Mouse (Mus musculus) gastrocnemius, postnatal 10 days (tissue): ENCODE data around the gene Wdr25. TPM values are rescaled to one million over a fixed set of nuclear protein-coding genes. Genes with fewer than 3 reads are reported as not detected.
A peak's percentile ranks its signal among the peaks of the same experiment; 100 is the strongest.

Source experiments
- DNase-seq: peaks from one replicate; pipeline ENCODE4 v3.0.0; 2021; ENCODE audit warnings: mixed read lengths
- total RNA-seq, 2 experiments: library from RNA; stranded (reverse); gene quantifications; 2 replicates each; pipeline ENCODE4 v1.2.3; 2021

The Wdr25 gene
- total RNA-seq, 2 experiments from 2014 or later, result 4.1 to 5.2 TPM

DNA sequence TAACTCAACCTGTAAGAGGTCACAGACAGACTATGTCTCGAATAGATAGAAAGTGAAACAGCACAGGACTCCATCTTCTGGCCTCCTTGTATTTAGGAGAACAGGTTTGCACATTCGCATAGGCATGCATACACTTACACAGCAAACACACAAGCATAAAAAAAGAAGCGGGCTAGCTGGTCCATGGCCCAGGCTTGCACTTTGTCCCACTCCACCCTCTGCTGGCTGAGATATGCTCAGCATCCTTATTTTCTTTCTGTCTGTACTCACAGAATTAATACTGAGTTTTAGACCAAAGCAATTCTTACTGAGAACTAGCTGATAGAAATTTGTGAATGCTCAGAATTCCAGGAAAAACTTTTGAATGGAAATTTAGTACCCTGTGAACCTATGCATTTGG lies 2.6 kb downstream of the Wdr25 start:
- no peak for DNase-seq

DNA sequence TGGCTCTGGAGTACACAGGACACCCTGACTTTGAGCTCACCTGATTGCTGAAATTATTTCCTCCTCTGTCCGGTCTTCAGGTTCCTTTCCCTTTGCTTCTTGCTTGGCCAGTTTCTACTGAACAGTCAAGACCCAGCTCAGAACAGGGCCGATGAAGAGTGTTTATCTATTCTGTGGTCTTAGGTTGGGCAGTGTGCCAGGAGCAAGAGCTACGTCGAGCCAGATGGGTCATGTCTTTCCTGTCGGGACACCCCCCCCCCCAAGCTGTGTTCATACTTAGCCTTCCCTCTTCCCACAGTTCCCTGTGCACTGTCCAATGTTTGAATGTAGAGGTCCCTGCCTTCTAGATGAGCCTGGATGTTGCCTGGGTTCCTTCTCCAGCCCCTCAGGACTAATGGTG lies 7.9 kb downstream of the Wdr25 start:
- DNase-seq, result no peak

DNA sequence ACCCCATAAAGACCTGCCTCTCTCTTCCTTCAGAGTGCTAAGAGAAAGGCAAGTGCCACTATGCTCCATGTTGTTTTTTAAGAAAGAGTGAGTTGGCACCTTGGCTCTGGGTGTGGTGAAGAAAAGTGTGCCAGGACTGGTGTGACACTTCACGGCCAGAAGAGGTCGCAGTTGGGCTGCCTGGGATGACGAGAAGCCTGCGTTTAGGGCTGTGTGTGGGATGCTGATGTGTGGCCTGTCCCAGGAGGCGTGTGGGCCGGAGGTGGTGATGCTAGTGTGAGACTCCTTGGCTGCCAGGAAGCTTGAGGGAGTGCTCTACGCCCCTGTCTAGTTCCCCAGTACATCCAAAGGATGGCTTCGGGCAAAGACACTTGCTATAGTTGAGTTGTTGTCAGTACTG lies 9.5 kb downstream of the Wdr25 start:
- peak; percentile 61 for DNase-seq

DNA sequence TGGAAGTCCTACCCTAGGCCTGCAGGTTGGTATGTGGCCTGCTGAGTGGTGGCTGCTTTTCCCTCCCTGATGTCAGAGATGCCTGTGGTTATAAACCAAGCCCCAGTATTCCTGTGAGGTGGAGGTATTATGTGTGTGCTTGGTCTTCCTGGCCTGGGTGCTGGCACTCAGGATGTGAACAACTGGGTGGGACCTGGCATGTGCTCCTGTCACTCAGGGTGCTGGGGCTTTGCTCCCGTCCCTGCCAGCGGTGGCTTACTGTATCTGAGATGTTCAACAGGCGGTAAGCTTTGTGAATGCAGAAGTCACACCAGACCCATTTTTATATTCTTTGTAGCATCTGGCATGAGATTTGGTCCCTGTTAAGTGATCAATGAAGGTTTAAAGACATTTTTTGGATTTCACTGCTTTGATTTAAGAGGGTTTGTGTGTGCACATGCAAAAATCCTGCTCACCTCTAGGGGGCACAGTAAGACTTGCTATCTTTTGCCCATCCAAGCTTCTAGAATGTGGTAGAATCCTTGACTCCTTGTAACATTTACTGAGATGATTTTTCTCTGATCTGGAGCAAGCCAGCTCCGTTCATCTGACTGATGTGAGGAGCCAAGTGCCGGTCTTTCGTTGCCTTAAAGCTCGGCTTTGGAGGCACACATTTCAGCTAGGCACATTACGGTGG lies 10.3 kb downstream of the Wdr25 start:
- DNase-seq, result peak; percentile 60

DNA sequence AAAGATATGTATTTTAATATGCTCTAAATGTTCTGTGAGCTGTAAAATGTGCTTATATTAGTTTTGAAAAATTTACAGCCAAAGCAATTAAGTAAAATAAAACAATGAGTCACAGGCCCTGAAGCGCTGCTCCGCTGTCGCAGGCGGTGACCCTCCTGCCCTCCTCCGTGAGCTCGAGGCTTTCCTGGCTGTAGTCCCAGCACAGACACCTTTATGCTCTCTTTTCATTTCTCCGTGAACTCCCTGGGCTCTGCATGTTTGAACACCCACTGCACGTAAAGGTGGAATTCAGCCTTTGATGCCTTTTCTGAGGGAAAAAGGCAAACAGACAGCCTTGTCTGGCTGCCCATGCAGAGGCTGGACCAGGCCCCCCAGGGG lies 10.8 kb downstream of the Wdr25 start:
- no peak for DNase-seq

DNA sequence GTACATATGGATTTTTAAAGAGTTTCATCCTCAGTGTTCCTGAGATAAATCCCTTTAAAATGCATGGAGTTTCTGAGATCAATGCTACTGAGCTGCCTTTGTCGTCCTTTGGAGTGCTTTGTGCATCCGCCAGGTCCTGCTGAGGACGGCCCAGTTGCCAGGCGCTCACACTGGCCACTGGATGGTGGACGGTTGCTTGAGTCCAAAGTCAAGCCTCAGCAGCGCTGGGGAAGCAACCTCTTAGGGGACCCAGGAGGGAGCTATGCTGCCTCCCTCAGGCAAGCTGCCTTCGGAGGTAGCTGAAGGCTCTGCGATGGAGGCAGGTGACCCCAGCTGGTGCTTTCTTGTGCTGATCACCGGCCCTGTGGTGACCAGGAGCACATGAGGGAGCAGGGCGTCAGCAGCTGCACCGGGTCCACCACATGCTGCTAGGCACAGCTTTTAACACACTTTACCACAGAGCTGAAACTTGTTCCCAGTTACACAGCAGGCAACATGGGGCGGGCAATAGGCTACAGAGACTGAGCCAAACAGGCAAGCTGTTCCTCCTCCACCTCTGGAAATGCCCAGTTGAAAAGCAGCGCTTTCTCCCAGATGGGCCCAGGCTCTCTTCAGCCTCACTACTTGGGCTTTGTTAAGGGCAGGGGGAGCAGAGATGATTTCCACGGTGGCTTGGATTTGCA lies 12.3 kb downstream of the Wdr25 start:
- DNase-seq, result no peak

DNA sequence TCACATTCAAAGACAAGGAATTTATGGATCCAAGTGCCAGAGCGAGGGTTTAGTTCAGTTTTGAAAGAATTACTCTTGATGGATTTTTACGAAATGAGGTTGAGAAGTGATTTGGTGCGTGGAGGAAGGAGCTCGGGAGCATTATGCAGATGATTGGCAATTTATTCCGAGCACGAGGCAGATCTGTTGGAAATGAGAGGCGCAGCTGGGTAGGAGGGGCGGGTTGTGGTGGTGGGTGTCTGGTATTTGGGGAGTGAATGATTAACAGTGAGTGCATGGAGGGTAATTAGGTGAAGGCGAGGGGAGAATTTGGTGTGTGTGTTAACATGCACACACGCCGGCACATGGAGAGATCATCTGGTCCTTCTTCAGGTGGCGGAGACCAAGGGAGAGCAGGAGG lies 13.0 kb downstream of the Wdr25 start:
- no peak for DNase-seq

DNA sequence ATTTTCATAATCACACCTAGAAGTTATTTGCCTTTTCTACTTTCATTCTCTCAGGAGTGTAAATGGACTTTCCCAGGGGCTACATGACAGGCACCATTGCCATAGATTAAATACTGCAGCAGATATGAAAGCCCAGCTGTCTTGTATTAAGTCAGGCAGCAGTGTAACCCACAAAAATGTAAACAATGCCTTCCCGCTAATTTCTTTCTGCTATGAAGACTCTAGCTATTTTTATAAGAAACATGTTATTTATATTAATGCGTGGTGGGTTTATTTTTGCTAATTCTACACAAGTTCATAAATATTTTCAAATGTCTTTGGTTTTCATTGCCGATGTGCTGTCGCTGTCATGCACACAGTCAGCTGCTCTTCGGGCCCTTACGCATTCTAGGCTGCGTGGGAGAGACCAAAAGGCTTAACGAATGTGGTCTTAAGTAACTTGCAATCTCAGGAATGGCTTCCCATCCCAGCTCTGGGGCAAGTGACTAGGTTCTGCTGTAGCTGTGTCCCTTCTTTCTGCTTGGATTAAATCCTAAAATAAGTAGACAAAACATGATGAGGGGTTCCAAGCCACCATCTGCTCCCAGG lies 16.5 kb downstream of the Wdr25 start:
- DNase-seq, result no peak

DNA sequence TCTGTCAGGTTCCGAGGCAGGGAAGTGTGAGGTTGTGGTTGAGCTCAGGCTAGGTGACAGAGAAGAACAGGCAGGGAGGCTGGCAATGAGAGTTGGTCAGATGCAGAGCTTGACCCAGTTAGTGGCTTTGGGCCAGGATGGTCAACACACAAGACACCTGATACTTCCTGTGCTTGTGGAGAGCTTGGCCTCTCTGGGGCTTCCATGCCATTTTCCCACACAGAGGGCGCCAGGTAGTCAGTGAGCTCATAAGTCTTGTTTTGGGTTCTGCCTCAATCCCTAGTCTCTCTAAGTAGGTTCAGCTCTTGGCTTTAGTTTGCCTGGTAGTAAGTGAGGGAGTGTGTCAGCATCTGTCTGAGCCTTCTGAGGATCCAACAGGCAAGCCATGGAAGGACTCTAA lies 19.0 kb downstream of the Wdr25 start:
- DNase-seq, result no peak

DNA sequence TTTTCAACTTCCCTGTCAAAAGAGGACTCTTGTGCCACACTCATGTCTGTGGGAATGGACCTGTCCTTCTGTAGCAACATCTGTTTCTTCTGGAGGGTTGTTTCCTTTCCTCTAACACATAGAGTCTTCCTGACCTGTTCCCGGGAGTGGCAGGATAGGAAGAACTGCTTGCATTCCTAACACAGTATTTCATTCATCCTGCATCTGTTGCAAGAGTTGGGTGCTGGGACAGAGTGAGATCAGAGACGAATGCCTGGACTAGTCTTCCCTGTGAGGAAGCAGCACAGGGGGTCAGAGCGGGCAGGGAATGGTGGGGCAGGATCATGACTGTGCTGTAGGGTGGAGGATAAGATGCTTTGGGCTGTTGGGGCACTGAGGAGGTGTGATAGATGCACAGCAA lies 20.8 kb downstream of the Wdr25 start:
- DNase-seq, result no peak

DNA sequence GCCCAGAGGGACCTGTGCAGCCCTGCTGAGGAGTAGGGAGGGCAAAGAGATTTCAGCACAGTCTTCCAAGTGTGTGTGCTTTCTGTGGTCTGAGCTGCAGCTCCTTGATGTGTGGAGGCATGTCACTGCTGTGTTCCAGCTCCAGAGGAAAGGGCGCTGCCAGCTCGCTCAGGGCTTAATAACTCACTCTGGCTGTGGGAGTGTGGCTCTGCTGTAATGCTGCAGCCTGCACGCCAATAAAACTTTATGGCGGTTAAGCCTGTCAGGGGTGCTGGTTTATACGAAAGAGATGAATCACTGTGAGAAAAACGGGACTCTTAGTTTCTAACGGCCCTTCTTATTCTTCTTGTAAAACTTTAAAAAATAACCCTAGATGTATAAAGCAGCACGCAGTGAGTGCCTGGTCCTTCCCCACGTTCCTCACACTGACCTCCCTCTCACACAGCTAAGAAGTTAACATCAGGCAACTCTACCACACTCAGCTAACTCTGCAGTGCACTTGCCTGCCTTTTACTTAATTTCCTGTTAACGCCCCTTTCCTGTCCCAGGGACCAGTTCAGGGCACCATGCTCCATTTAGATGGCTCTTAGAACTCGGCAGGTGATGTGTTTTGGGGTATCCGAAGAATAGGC lies 21.4 kb downstream of the Wdr25 start:
- no peak for DNase-seq

DNA sequence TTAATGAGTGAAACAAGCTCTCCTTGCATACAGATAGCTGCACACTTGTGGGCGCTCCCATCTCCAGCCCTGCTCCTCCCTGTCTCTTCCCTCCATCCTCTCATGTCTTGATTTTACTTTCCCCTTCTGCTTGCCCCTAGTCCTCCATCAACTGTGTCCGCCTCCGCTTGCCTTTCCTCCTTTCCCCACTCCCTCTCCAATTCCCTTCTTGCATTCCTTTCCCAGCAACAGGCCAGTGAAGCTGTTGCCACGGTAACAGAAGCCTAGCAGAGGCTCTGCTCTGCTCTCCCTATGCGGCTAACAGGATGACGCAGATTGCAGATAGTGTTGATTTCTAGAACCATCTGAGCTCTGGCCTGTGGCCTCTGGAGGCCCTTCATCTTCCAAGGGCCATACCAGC lies 22.5 kb downstream of the Wdr25 start:
- DNase-seq, result no peak

DNA sequence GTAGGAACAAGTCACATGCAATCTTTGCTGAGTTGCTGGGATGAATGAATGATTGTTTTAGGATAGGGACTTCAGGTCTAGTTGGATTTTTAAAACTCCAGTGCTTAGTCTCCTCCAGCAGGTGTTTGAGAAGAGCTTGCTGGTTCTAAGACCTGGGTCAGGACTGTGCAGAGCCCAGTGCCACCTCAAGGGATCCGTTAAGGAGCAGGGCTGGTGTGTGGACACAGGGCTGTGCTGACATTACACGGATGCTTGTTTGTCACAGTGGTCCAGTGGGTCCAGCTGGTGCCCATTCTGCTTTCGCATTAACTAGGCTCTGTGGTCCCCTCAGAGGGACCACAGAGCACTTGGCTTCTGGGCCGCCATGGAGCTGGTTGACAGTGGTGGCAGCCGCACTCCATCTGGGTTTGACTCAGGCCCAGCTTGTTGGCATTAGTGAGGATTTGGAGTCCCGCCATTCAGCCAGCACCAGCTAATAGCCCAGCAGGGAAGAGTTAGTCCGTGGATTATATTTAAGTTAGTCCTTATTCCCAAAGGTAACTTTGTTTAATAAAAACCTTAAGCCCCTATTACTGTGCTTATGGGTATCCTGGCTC lies 23.1 kb downstream of the Wdr25 start:
- peak; percentile 55 for DNase-seq

DNA sequence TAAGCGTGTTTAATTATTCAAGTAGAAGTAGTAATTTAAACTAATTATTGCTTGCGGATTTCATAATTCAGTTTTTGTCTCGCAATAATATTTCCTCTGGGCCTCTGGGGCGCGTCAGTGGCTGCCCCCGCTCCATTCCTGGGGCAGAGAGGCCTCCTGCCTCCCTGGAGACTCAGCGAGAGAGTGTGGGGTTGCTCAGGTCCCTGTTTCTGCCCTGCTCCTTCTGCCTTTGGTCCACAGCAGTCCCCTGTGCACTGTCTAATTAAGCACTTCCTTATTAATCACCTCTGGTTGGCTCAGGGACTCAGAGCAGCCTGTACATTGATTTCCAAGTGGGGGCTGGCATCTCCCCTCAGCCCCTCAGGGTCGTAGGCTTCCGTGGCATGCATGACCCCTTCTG lies 24.1 kb downstream of the Wdr25 start:
- DNase-seq, result no peak

DNA sequence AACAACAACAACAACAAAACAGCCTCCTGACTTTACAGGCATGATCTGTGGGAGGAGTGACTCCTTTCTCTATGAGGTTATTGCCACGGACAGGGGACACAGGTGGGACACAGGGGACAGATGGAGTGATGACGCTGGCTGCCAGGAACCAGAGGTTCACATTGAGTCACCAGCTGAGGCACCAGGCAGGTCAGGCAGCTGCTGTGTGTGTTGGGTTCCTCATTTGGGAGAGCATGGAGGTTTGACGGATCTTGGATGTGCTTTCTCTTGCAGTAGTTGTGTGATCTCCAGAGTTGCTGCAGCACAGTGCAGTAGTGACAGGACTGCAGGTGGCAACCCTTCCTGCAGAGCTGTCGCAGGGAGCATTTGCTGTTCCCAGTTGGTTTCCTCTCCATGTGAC lies 25.3 kb downstream of the Wdr25 start:
- DNase-seq, result no peak

DNA sequence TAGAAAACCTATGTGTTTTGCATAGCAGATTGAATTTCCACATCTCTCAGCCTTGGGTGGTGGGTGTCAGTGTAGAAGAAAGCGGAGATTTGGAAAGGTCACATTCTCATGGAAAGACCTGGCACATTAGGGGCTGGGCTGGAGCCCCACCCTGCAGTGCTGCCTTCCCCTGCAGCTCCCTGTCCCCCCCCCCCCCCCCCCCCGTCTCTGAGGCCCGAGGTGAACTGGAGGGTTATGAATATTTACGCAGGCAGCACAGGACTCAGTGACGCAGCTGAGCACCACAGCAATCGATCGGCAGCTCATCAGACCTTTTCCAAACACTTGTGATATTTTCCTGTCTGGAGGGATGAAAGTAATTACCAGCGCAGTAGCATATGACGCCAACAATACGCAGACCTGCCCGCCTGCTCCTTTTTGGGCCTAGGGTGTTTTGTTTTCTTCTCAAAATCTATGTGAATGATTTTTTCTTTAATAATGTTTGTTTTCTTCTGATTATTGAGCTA lies 33.2 kb downstream of the Wdr25 start:
- DNase-seq, result no peak

DNA sequence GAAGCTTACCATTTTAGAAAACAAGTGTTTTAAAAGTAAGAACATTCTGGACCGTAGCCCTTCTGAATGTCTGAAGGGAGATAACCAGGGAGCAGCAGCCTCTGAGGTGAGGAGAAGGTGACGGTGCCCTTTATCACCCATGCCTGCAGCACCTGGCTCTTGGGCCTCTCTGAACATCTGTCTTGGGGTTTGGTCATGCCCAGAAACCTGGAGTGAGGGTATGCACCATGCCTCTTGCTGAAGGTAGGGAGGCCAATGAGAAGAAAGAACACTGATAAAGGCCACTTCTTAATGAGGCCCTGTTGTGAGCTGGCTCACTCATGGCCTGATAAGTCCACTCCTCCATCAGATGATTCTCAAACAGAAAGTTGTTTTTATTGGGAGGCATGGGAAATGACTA lies 34.8 kb downstream of the Wdr25 start:
- no peak for DNase-seq

DNA sequence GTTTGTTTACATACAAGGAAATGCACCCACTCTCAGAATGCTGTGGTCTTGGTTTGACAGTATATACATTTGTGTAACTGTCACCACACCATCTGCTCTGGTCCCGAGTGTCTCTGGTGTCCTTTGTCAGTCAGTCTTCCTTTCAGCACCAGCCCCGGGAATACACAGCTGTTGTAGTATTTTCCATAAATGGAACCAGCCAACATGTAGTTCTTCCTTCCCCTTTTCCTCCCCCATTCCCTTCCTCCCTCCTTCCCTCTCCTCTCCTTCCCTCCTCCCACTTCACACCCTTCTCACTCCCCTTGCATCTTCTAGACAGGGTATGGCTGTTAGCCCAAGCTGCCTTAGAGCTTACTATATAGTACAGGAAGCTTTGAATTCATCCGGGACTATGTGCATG lies 36.0 kb downstream of the Wdr25 start:
- DNase-seq, result no peak

DNA sequence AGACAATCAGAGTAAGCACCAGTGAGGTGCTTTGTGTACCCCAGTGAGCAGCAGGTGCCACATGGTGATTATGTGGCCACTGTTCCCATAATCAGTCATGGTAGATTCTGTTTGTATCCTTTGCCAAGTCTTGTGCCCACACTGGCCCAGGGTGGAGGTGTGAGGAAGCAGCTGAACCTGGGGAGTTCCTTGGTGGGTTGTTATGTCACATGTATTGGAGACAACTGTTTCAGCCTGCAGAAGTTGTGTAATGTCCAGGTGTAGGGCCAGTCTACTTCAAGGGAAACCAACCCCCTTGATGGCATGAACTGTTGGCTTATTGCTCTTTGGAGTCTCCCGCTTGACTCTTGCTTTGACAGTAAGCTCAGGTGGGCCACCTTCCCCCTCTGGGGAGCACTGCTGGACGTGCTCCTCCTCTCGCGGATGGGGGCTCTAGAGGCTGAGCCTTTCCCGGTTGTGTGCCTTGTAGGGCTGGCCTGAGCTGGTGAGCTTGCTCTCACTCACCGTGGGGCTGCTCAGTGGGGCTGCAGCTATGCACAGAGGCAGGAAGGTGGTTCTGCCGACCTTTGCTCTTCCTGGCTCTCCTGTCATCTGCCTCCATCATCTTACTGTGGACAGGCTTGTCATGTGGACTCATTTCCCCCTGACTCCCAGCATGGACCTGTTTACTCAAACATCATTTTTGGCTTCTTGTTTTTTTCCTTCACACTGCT lies 38.1 kb downstream of the Wdr25 start:
- DNase-seq, result no peak

DNA sequence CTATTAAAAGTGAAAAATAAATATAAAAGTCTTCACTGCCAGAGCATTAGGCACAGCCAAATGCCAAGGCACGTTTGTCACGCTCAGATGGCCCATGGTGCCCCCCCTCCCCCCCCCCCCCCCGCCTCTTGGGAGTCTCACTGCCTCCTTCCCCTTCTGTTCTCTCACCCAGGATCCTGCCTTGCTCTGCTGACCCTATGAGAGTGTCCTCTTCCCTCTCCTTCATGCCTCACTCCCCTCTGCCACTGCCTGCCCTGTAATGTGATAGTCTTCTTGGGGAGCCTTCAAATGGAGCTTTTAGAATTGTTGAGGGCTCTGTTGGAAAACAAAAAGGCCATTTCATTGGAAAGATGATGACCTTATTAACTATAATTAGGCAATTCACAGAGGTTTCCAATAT lies 38.7 kb downstream of the Wdr25 start:
- DNase-seq, result no peak

DNA sequence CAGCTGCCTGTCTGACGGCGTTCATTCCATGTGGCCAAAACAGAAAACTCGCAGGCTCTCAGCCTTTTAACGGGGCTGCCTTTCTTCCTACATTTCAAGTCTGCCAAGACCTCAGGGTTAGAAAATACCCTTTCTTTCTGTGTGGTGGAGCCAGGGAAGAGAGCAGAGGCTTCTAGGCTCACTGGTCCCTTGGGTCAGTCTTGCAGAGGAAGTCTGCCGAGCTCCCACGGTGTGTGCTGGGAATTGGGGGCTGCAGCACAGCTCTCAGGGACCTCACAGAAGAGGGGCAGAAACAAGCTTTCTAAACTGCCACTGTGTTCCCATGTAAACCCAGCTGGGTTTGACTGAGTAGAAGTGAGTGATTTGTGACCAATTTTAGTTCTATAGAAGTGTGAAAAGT lies 40.8 kb downstream of the Wdr25 start:
- no peak for DNase-seq

DNA sequence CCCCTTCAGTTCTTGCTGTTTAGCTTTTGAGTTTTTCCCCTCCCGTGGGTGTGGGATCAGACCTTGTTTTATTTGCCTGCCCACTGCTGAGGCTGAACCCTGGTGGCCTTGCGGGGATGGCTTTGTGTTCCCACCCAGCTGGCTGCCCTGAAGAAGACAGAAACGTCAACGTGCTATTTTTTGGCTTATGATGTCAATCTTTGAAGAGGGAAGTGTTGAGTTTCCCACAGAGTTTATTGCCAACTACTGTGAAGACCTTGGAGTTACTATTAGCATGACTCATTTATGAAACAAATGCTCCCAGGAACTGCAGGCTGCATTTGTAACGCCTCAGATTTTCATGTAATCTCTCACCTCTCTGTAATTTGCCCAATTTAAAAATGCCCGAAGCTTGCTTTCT lies 43.4 kb downstream of the Wdr25 start:
- no peak for DNase-seq
